Mouse (Mus musculus): Measurements from ENCODE around the gene Chrm1. TPM values are rescaled to one million over a fixed set of nuclear protein-coding genes. Genes with fewer than 3 reads are reported as not detected.
"Not testable (repeated sequence)": the region's sequence is repeated elsewhere in the genome, so short reads cannot be mapped to it uniquely, and the experiment has no call there.

The Chrm1 gene
- polyA plus RNA-seq, 1 experiment from 2014 or later = 0.04 TPM

- Histone ChIP-seq H3K4me3 (peak overlapping the region; percentile 90), H3K4me1 (peaks cover 34% of the 10 kb centered on the region), H3K27ac (replicated peaks) (peak overlapping the region; percentile 96), H3K27me3 (replicated peaks; ENCODE audit: low read depth, poor library complexity, severe bottlenecking) (no peaks in the 10 kb centered on the region), H3K9me3 (no peaks in the 10 kb centered on the region), H3K36me3 (replicated peaks) (peaks cover 40% of the 10 kb centered on the region)
- WGBS = under 1% methylated on average over 51 of the region's 51 CpGs
- peak; percentile 91 for DNase-seq (ENCODE audit: low spot score)
Observed at GRCm38 (mm10) chr19:8713306-8713996, 49.9 kb downstream of the Chrm1 start.

- no peak for DNase-seq (ENCODE audit: low spot score)
- Histone ChIP-seq H3K27ac (replicated peaks) (peak overlapping the region; percentile 96), H3K9me3 (no peaks in the 10 kb centered on the region), H3K27me3 (replicated peaks; ENCODE audit: low read depth, poor library complexity, severe bottlenecking) (no peaks in the 10 kb centered on the region), H3K36me3 (replicated peaks) (peaks cover 33% of the 10 kb centered on the region), H3K4me3 (peak overlapping the region; percentile 90), H3K4me1 (peaks cover 34% of the 10 kb centered on the region)
- 8% methylated on average over 13 of the region's 13 CpGs for WGBS
Observed at GRCm38 (mm10) chr19:8713997-8714652, 50.5 kb downstream of the Chrm1 start.

- Histone ChIP-seq H3K4me1 (peaks cover 34% of the 10 kb centered on the region), H3K36me3 (replicated peaks) (peaks cover 25% of the 10 kb centered on the region), H3K9me3 (no peaks in the 10 kb centered on the region), H3K27ac (replicated peaks) (no peak overlapping the region), H3K4me3 (no peak overlapping the region; the same call in 1 of the 2 replicates), H3K27me3 (replicated peaks; ENCODE audit: low read depth, poor library complexity, severe bottlenecking) (no peaks in the 10 kb centered on the region)
- DNase-seq (ENCODE audit: low spot score) = no peak
- 74% methylated on average over 10 of the region's 10 CpGs for WGBS
Observed at GRCm38 (mm10) chr19:8714653-8715481, 51.3 kb downstream of the Chrm1 start.

- Histone ChIP-seq H3K27me3 (replicated peaks; ENCODE audit: low read depth, poor library complexity, severe bottlenecking) (no peaks in the 10 kb centered on the region), H3K27ac (replicated peaks) (no peak overlapping the region), H3K36me3 (replicated peaks) (peaks cover 13% of the 10 kb centered on the region), H3K9me3 (no peaks in the 10 kb centered on the region), H3K4me1 (peaks cover 25% of the 10 kb centered on the region), H3K4me3 (no peak overlapping the region; the same call in 1 of the 2 replicates)
- DNase-seq (ENCODE audit: low spot score) = no peak
- WGBS = 67% methylated on average over 10 of the region's 10 CpGs
Observed at GRCm38 (mm10) chr19:8715868-8716766, 52.5 kb downstream of the Chrm1 start.

- WGBS = 64% methylated on average over 10 of the region's 10 CpGs
- DNase-seq (ENCODE audit: low spot score) = no peak
- H3K36me3 ChIP-seq (replicated peaks) = peaks cover 5% of the 10 kb centered on the region
- H3K4me3 ChIP-seq = no peak overlapping the region
- H3K4me1 ChIP-seq = peaks cover 22% of the 10 kb centered on the region
- H3K27me3 ChIP-seq (replicated peaks; ENCODE audit: low read depth, poor library complexity, severe bottlenecking) = no peaks in the 10 kb centered on the region
- no peak overlapping the region for H3K27ac ChIP-seq (replicated peaks)
- no peaks in the 10 kb centered on the region for H3K9me3 ChIP-seq
Observed at GRCm38 (mm10) chr19:8716767-8717475, 53.3 kb downstream of the Chrm1 start.

- Histone ChIP-seq H3K27ac (replicated peaks) (no peak overlapping the region), H3K36me3 (replicated peaks) (no peaks in the 10 kb centered on the region), H3K27me3 (replicated peaks; ENCODE audit: low read depth, poor library complexity, severe bottlenecking) (no peaks in the 10 kb centered on the region), H3K9me3 (no peaks in the 10 kb centered on the region), H3K4me1 (peaks cover 19% of the 10 kb centered on the region), H3K4me3 (no peak overlapping the region)
- 69% methylated on average over 3 of the region's 3 CpGs for WGBS
- DNase-seq (ENCODE audit: low spot score) = peak; percentile 67
Observed at GRCm38 (mm10) chr19:8718357-8718756, 54.8 kb downstream of the Chrm1 start.

GRCm38 (mm10) chr19:8719037-8719436 is 55.4 kb downstream of the Chrm1 start:
- DNase-seq (ENCODE audit: low spot score); H3K4me3 ChIP-seq; H3K36me3 ChIP-seq (replicated peaks); H3K27me3 ChIP-seq (replicated peaks; ENCODE audit: low read depth, poor library complexity, severe bottlenecking); H3K27ac ChIP-seq (replicated peaks); H3K9me3 ChIP-seq: not testable (repeated sequence)
- peaks cover 16% of the 10 kb centered on the region for H3K4me1 ChIP-seq

GRCm38 (mm10) chr19:8721378-8721777 is 57.8 kb downstream of the Chrm1 start:
- Histone ChIP-seq H3K4me3 (peak overlapping the region; percentile 83; the same call in 1 of the 2 replicates), H3K36me3 (replicated peaks) (peaks cover 25% of the 10 kb centered on the region), H3K27me3 (replicated peaks; ENCODE audit: low read depth, poor library complexity, severe bottlenecking) (no peaks in the 10 kb centered on the region), H3K27ac (replicated peaks) (no peak overlapping the region), H3K4me1 (peaks cover 25% of the 10 kb centered on the region), H3K9me3 (no peaks in the 10 kb centered on the region)
- WGBS = 83% methylated on average over 1 of the region's 1 CpGs
- no peak for DNase-seq (ENCODE audit: low spot score)

GRCm38 (mm10) chr19:8722021-8722420 is 58.4 kb downstream of the Chrm1 start:
- 70% methylated on average over 4 of the region's 4 CpGs for WGBS
- Histone ChIP-seq H3K4me1 (peaks cover 25% of the 10 kb centered on the region), H3K36me3 (replicated peaks) (peaks cover 32% of the 10 kb centered on the region), H3K9me3 (no peaks in the 10 kb centered on the region), H3K27ac (replicated peaks) (peak overlapping the region; percentile 96; the same call in 1 of the 2 replicates), H3K27me3 (replicated peaks; ENCODE audit: low read depth, poor library complexity, severe bottlenecking) (no peaks in the 10 kb centered on the region), H3K4me3 (peak overlapping the region; percentile 83)
- no peak for DNase-seq (ENCODE audit: low spot score)

GRCm38 (mm10) chr19:8722559-8722906 is 58.9 kb downstream of the Chrm1 start:
- WGBS = 3% methylated on average over 5 of the region's 5 CpGs
- Histone ChIP-seq H3K4me3 (peak overlapping the region; percentile 83), H3K27me3 (replicated peaks; ENCODE audit: low read depth, poor library complexity, severe bottlenecking) (no peaks in the 10 kb centered on the region), H3K36me3 (replicated peaks) (peaks cover 32% of the 10 kb centered on the region), H3K4me1 (peaks cover 25% of the 10 kb centered on the region), H3K9me3 (no peaks in the 10 kb centered on the region), H3K27ac (replicated peaks) (peak overlapping the region; percentile 96)
- DNase-seq (ENCODE audit: low spot score) = no peak

- Histone ChIP-seq H3K27me3 (replicated peaks; ENCODE audit: low read depth, poor library complexity, severe bottlenecking) (no peaks in the 10 kb centered on the region), H3K4me1 (peaks cover 25% of the 10 kb centered on the region), H3K27ac (replicated peaks) (peak within 1 kb of the TSS; percentile 96), H3K9me3 (no peaks in the 10 kb centered on the region), H3K4me3 (peak within 1 kb of the TSS; percentile 83), H3K36me3 (replicated peaks) (peaks cover 32% of the 10 kb centered on the region)
- DNase-seq (ENCODE audit: low spot score) = peak; percentile 97
- under 1% methylated on average over 50 of the region's 50 CpGs for WGBS
Observed at GRCm38 (mm10) chr19:8722907-8723573, 59.5 kb downstream of the Chrm1 start, which contains the start of gene Slc3a2. Slc3a2 (minus strand) TSS chr19:8723369.
